Mouse (Mus musculus): ENCODE measurements at regions not wholly inside any gene's neighbourhood (a gene's known extent, or its start where the extent isn't known, plus 50 kb on each side); places are given as distances from the start of the nearest gene placed in this dataset.

DNA sequence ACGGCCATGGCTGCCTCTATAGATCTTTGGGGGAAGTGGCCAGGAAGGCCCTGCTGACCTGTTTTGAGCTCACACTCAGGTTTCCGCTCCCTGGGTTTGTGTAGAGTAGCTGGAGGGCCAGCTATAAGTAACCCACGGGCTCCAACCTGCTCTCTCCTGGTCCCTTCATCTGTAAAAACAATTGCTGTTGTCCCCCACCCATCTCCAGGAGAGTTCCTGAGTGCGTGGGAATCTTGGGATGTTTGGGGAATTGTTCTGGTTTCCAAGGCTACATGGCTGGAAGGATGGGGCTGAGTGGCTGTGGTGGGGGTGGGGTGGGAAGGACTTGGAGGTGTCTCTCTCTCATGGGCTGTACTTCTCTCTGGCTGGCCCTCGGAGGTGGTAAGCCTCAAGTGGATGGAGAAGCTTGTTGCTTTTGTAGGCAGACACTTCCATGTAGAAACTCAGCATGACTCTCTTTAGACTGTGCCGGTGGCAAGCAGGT lies 86.0 kb downstream of the Ackr3 start:
- WGBS = 59% methylated on average over 6 of the region's 6 CpGs
- TF ChIP-seq CTCF (conservative IDR thresholded peaks at IDR 0.05; ENCODE audit: insufficient read depth, insufficient read length, low read depth, low read length) (no peak), POLR2A (IDR thresholded peaks at IDR 0.05; ENCODE audit: low read depth, low read length) (no peak)
- Histone ChIP-seq H3K27me3 (replicated peaks; ENCODE audit: control insufficient read depth, insufficient read depth, low read length) (no peaks in the 10 kb centered on the region), H3K36me3 (ENCODE audit: control insufficient read depth, insufficient read depth, low read length) (no peaks in the 10 kb centered on the region), H3K27ac (ENCODE audit: insufficient read depth, low read depth, low read length) (no peak overlapping the region), H3K4me1 (ENCODE audit: control insufficient read depth, insufficient read depth, low read length) (no peaks in the 10 kb centered on the region), H3K4me3 (ENCODE audit: insufficient read depth, low read depth, low read length) (no peak overlapping the region)
- no peak for DNase-seq

GRCm38 (mm10) chr1:90290428-90291197 lies 86.8 kb downstream of the Ackr3 start:
- 62% methylated on average over 7 of the region's 7 CpGs for WGBS
- Histone ChIP-seq H3K27me3 (replicated peaks; ENCODE audit: control insufficient read depth, insufficient read depth, low read length) (no peaks in the 10 kb centered on the region), H3K4me3 (ENCODE audit: insufficient read depth, low read depth, low read length) (no peak overlapping the region), H3K36me3 (ENCODE audit: control insufficient read depth, insufficient read depth, low read length) (no peaks in the 10 kb centered on the region), H3K27ac (ENCODE audit: insufficient read depth, low read depth, low read length) (no peak overlapping the region), H3K4me1 (ENCODE audit: control insufficient read depth, insufficient read depth, low read length) (no peaks in the 10 kb centered on the region)
- TF ChIP-seq POLR2A (IDR thresholded peaks at IDR 0.05; ENCODE audit: low read depth, low read length) = no peak
- no peak for TF ChIP-seq CTCF (conservative IDR thresholded peaks at IDR 0.05; ENCODE audit: insufficient read depth, insufficient read length, low read depth, low read length)
- DNase-seq = no peak

DNA sequence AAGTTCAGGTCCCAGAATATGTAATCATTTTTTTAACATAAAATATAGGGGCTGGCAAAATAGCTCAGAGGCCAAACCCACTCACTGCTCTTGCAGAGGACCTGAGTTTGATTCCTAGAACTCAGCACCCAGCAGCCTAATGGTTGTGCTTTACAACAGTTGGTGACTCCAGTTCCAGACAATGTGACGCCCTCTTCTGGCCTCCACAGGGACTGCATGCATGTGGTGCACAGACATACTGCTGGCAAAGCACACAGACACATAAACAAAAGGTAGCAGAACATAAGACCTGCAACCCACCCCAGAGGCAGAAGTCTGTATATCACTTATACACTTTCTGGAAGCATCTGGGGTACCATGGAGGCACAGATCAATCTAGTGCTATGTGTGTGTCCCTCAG lies 87.5 kb downstream of the Ackr3 start:
- no peaks in the 10 kb centered on the region for H3K27me3 ChIP-seq (replicated peaks; ENCODE audit: control insufficient read depth, insufficient read depth, low read length)
- no peaks in the 10 kb centered on the region for H3K4me1 ChIP-seq (ENCODE audit: control insufficient read depth, insufficient read depth, low read length)
- TF ChIP-seq POLR2A (IDR thresholded peaks at IDR 0.05; ENCODE audit: low read depth, low read length) = no peak
- peak; percentile 25; the same call in 1 of the 2 replicates for TF ChIP-seq CTCF (conservative IDR thresholded peaks at IDR 0.05; ENCODE audit: insufficient read depth, insufficient read length, low read depth, low read length)
- no peak overlapping the region for H3K27ac ChIP-seq (ENCODE audit: insufficient read depth, low read depth, low read length)
- 92% methylated on average over 1 of the region's 1 CpGs for WGBS
- no peak for DNase-seq
- no peak overlapping the region for H3K4me3 ChIP-seq (ENCODE audit: insufficient read depth, low read depth, low read length)
- H3K36me3 ChIP-seq (ENCODE audit: control insufficient read depth, insufficient read depth, low read length) = no peaks in the 10 kb centered on the region

GRCm38 (mm10) chr1:90297751-90298150 lies 94.0 kb downstream of the Ackr3 start:
- H3K4me1 ChIP-seq (ENCODE audit: control insufficient read depth, insufficient read depth, low read length) = no peaks in the 10 kb centered on the region
- H3K27ac ChIP-seq (ENCODE audit: insufficient read depth, low read depth, low read length) = no peak overlapping the region
- no peaks in the 10 kb centered on the region for H3K36me3 ChIP-seq (ENCODE audit: control insufficient read depth, insufficient read depth, low read length)
- no peak for TF ChIP-seq CTCF (conservative IDR thresholded peaks at IDR 0.05; ENCODE audit: insufficient read depth, insufficient read length, low read depth, low read length)
- no peak for TF ChIP-seq POLR2A (IDR thresholded peaks at IDR 0.05; ENCODE audit: low read depth, low read length)
- no peak for DNase-seq
- H3K27me3 ChIP-seq (replicated peaks; ENCODE audit: control insufficient read depth, insufficient read depth, low read length) = no peaks in the 10 kb centered on the region
- H3K4me3 ChIP-seq (ENCODE audit: insufficient read depth, low read depth, low read length) = no peak overlapping the region
- WGBS = 60% methylated on average over 5 of the region's 5 CpGs

DNA sequence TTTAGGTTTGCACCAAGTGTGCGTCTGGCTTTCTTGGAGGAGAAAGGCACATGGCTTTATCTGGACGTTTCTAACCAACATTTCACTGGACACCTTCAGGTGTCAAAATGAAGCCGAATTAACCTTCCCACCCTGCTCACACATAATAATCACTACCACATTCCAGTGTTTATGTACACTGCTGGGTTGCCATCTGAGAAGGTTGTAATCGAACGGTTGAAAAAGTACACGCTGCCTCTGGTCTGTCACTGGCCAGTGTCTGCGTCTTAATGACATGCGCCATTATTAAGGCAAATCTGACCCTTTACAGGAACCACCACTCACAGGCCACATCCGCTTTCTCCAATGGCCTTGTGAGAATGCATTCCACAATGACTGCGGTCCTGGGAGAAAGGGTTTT lies 96.4 kb downstream of the Ackr3 start:
- H3K4me1 ChIP-seq (ENCODE audit: control insufficient read depth, insufficient read depth, low read length) = no peaks in the 10 kb centered on the region
- no peaks in the 10 kb centered on the region for H3K27me3 ChIP-seq (replicated peaks; ENCODE audit: control insufficient read depth, insufficient read depth, low read length)
- no peak overlapping the region for H3K4me3 ChIP-seq (ENCODE audit: insufficient read depth, low read depth, low read length)
- H3K27ac ChIP-seq (ENCODE audit: insufficient read depth, low read depth, low read length) = no peak overlapping the region
- no peak for TF ChIP-seq POLR2A (IDR thresholded peaks at IDR 0.05; ENCODE audit: low read depth, low read length)
- no peaks in the 10 kb centered on the region for H3K36me3 ChIP-seq (ENCODE audit: control insufficient read depth, insufficient read depth, low read length)
- no peak for DNase-seq
- WGBS = 71% methylated on average over 10 of the region's 10 CpGs

DNA sequence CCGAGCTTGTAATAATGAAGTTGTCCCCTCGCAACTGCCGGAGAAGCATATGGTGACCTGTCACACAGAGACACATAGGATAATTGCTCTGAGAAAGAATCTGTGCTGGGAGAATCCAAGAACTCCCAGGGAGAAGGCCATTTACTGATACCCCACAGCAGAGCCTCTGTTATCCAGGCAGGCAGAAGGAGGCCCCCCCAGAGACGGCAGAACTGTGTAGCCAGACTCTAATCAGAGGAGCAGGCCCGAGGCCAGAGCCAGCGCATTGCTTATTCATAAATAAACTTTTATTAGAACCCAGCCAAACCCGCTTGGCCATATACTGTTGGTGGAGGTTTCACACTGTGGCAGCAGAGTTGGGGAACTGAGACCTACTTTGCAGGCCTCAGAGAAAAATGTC lies 100.6 kb downstream of the Ackr3 start:
- no peaks in the 10 kb centered on the region for H3K36me3 ChIP-seq (ENCODE audit: control insufficient read depth, insufficient read depth, low read length)
- no peak for DNase-seq
- no peaks in the 10 kb centered on the region for H3K27me3 ChIP-seq (replicated peaks; ENCODE audit: control insufficient read depth, insufficient read depth, low read length)
- TF ChIP-seq CTCF (conservative IDR thresholded peaks at IDR 0.05; ENCODE audit: insufficient read depth, insufficient read length, low read depth, low read length) (no peak), POLR2A (IDR thresholded peaks at IDR 0.05; ENCODE audit: low read depth, low read length) (no peak)
- H3K27ac ChIP-seq (ENCODE audit: insufficient read depth, low read depth, low read length) = no peak overlapping the region
- 81% methylated on average over 7 of the region's 7 CpGs for WGBS
- H3K4me3 ChIP-seq (ENCODE audit: insufficient read depth, low read depth, low read length) = no peak overlapping the region
- no peaks in the 10 kb centered on the region for H3K4me1 ChIP-seq (ENCODE audit: control insufficient read depth, insufficient read depth, low read length)

DNA sequence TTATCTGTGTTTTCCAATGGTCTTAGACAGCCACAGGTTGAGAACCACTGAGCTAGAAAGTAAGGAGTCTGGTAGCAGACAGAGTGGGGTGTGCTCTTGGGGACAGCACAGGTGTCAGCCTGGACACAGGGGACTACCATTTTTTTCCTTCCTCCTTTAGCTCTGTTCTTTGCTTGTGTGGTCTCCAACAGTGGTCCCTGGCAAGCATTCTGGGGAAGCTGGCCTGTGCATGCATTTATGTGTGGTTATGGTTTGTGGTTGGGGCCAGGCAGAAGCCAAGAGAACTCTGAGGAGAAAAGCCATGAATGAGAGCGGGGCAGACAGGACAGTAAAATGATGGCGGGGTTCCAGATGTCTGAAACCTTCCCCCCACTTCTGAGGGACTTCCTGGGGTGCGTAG lies 107.2 kb downstream of the Ackr3 start:
- no peaks in the 10 kb centered on the region for H3K4me1 ChIP-seq (ENCODE audit: control insufficient read depth, insufficient read depth, low read length)
- H3K4me3 ChIP-seq (ENCODE audit: insufficient read depth, low read depth, low read length) = no peak overlapping the region
- TF ChIP-seq CTCF (conservative IDR thresholded peaks at IDR 0.05; ENCODE audit: insufficient read depth, insufficient read length, low read depth, low read length) (no peak), POLR2A (IDR thresholded peaks at IDR 0.05; ENCODE audit: low read depth, low read length) (no peak)
- no peak for DNase-seq
- 66% methylated on average over 3 of the region's 3 CpGs for WGBS
- no peaks in the 10 kb centered on the region for H3K36me3 ChIP-seq (ENCODE audit: control insufficient read depth, insufficient read depth, low read length)
- H3K27me3 ChIP-seq (replicated peaks; ENCODE audit: control insufficient read depth, insufficient read depth, low read length) = no peaks in the 10 kb centered on the region
- no peak overlapping the region for H3K27ac ChIP-seq (ENCODE audit: insufficient read depth, low read depth, low read length)

Measured in kidney, adult 2 months (tissue).